Mouse (Mus musculus) erythroblast, embryonic 14.5 days (primary cell): ENCODE data around the gene Erich3.

ENCODE experiments used
- GATA1 ChIP-seq: IDR thresholded peaks from 2 replicates; pipeline ENCODE4 v1.6.1; 2012; ENCODE audit warnings: low read length, inconsistent platforms, mixed read lengths
- TAL1 ChIP-seq: IDR thresholded peaks from 3 replicates; pipeline ENCODE4 v1.6.1; 2012; ENCODE audit warnings: low read length, inconsistent platforms, mixed read lengths

DNA sequence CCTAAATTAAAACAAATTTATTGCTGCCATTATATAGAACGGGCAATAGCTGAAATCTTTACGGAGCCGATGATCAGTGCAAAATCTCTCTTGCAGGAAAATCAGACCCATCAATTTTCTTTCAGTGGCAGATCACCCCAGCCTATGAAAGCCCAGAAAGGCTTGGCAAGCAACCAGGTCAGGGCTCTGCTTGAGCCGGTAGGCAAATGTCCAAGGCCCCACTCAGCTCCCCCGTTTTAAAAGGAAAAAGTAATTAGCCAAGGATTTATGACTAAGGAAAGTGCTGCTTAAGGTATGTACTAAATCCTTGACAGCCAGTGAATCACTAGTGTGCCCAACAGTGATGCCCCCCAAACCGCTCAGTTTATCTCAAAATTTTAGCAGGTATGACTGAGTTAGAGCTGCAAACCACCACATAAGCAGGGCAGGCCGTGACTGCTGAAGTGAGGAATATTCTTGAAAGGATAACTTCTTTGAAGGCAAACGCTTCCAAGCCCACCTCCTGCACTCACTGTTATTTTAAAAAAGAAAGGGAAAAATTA, 137.3 kb downstream of the Erich3 start:
- TF ChIP-seq GATA1 (no peak), TAL1 (no peak)
